Mouse (Mus musculus) limb, embryonic 12.5 days (tissue): ENCODE measurements around the gene Pex26. TPM values are rescaled to one million over a fixed set of nuclear protein-coding genes. Genes with fewer than 3 reads are reported as not detected.

Experiments used
- ATAC-seq: fragments of 200-750 bp; cut with Nextera tagmentation; 2 replicates; pipeline ENCODE4 v1.8.0; 2017; ENCODE audit warnings: low read depth, moderate TSS enrichment; ENCODE audit not compliant: insufficient number of reproducible peaks, insufficient read depth, low FRiP score, low TSS enrichment
- H3K27ac ChIP-seq: fragments of 300-500 bp; sonication (generic); 2 replicates; pipeline ENCODE4 v1.5.1; 2016; ENCODE audit warnings: mild to moderate bottlenecking, moderate library complexity
- H3K27me3 ChIP-seq: fragments of 300-500 bp; sonication (generic); 2 replicates; pipeline ENCODE4 v1.6.1; 2016; ENCODE audit warnings: mild to moderate bottlenecking, moderate library complexity
- H3K36me3 ChIP-seq: fragments of 300-500 bp; sonication (generic); 2 replicates; pipeline ENCODE4 v1.6.1; 2016; ENCODE audit warnings: mild to moderate bottlenecking, moderate library complexity
- H3K4me1 ChIP-seq: fragments of 300-500 bp; sonication (generic); replicated peaks from 2 replicates; pipeline ENCODE4 v1.6.1; 2016
- H3K4me2 ChIP-seq: fragments of 300-500 bp; sonication (generic); 2 replicates; pipeline ENCODE4 v1.6.1; 2016; ENCODE audit warnings: mild to moderate bottlenecking, moderate library complexity
- H3K4me3 ChIP-seq: fragments of 300-500 bp; sonication (generic); replicated peaks from 2 replicates; pipeline ENCODE4 v1.5.1; 2016; ENCODE audit warnings: mild to moderate bottlenecking
- H3K9ac ChIP-seq: fragments of 300-500 bp; sonication (generic); replicated peaks from 2 replicates; pipeline ENCODE4 v1.6.1; 2016; ENCODE audit warnings: mild to moderate bottlenecking, moderate library complexity
- H3K9me3 ChIP-seq: fragments of 300-500 bp; sonication (generic); 2 replicates; pipeline ENCODE4 v1.6.1; 2016; ENCODE audit warnings: mild to moderate bottlenecking, moderate library complexity
- WGBS: fragments of 180-500 bp; shearing (Covaris S2); methylation state at CpG from one replicate; pipeline ENCODE4 v1.1.7; 2016; 5-methylcytosine and 5-hydroxymethylcytosine counted together
- polyA plus RNA-seq: library from polyadenylated mRNA; unstranded; fragments of >200 nt; fragmentation: Nextera tagmentation; extraction: Ambion mirVana; gene quantifications from 2 replicates; pipeline ENCODE4 v1.2.1, GENCODE M21; 2016

Pex26 gene
- polyA plus RNA-seq = 10.0 and 10.9 TPM in 2 replicates

- H3K4me1 ChIP-seq = peaks cover 14% of the 10 kb centered on the region
- H3K9ac ChIP-seq = peak within 1 kb of the TSS; percentile 67
- peak within 1 kb of the TSS; percentile 85 for H3K27ac ChIP-seq
- under 1% methylated on average over 32 of the region's 32 CpGs for WGBS
- peaks cover 25% of the 10 kb centered on the region for H3K36me3 ChIP-seq
- peak; percentile 82 for ATAC-seq
- H3K9me3 ChIP-seq = no peaks in the 10 kb centered on the region
- H3K27me3 ChIP-seq = no peaks in the 10 kb centered on the region
- peak within 1 kb of the TSS; percentile 94 for H3K4me2 ChIP-seq
- H3K4me3 ChIP-seq = peak within 1 kb of the TSS; percentile 60
Measured at GRCm38 (mm10) chr6:121183414-121184173, at the start of gene Pex26. Pex26 (plus strand) TSS chr6:121183667.

GRCm38 (mm10) chr6:121134249-121134648 is 49.2 kb upstream of the Pex26 start:
- Histone ChIP-seq H3K9ac (no peak overlapping the region), H3K4me2 (no peak overlapping the region), H3K36me3 (no peaks in the 10 kb centered on the region), H3K27ac (no peak overlapping the region), H3K27me3 (peaks cover 37% of the 10 kb centered on the region), H3K9me3 (no peaks in the 10 kb centered on the region), H3K4me3 (no peak overlapping the region), H3K4me1 (peaks cover 15% of the 10 kb centered on the region)
- 53% methylated on average over 3 of the region's 3 CpGs for WGBS
- ATAC-seq = no peak

DNA sequence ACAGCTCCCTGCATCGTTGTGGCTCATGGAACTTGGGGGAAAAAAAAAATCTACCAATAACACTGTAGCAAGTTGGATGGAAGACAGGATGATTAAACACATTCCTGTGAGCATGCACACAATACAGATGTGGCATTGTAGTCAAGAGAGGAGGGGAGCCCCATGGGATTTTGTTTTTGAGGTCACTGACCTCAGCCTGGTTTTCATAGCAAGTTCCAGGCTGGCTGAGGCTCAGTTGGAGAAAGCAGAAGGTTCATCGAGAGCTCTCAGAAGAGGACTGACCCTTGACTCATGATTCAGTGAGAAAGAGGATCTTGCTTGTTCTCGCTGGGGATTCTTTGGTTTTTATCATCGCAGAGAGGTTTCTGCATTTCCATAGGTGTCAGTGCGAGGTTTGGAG is 48.6 kb upstream of the Pex26 start:
- Histone ChIP-seq H3K27me3 (peaks cover 33% of the 10 kb centered on the region), H3K9me3 (no peaks in the 10 kb centered on the region), H3K4me1 (peaks cover 11% of the 10 kb centered on the region), H3K4me3 (no peak overlapping the region), H3K9ac (no peak overlapping the region), H3K27ac (no peak overlapping the region), H3K36me3 (no peaks in the 10 kb centered on the region), H3K4me2 (no peak overlapping the region)
- ATAC-seq = no peak
- 72% methylated on average over 5 of the region's 5 CpGs for whole genome bisulfite sequencing

DNA sequence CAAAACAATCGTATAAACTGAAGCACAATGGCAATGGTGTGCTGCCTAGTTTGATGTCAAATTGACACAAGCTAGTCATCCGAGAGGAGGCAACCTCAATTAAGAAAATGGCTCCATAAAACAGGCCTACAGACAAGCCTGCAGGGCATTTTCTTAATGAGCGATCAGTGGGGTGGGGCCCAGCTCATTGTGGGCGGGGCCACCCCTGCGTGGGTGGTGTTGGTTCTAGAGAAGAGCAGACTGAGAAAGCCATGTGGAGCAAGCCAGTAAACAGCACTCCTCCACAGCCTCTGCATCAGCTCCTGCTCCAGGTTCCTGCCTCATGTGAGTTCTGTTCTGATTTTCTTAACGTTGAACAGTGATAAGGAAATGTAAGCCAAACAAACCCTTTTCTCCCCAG is 46.2 kb upstream of the Pex26 start:
- no peaks in the 10 kb centered on the region for H3K4me1 ChIP-seq
- peaks cover 15% of the 10 kb centered on the region for H3K27me3 ChIP-seq
- H3K4me2 ChIP-seq = no peak overlapping the region
- H3K36me3 ChIP-seq = no peaks in the 10 kb centered on the region
- 50% methylated on average over 6 of the region's 6 CpGs for WGBS
- H3K9ac ChIP-seq = no peak overlapping the region
- no peak overlapping the region for H3K4me3 ChIP-seq
- H3K27ac ChIP-seq = no peak overlapping the region
- H3K9me3 ChIP-seq = no peaks in the 10 kb centered on the region
- ATAC-seq = no peak

DNA sequence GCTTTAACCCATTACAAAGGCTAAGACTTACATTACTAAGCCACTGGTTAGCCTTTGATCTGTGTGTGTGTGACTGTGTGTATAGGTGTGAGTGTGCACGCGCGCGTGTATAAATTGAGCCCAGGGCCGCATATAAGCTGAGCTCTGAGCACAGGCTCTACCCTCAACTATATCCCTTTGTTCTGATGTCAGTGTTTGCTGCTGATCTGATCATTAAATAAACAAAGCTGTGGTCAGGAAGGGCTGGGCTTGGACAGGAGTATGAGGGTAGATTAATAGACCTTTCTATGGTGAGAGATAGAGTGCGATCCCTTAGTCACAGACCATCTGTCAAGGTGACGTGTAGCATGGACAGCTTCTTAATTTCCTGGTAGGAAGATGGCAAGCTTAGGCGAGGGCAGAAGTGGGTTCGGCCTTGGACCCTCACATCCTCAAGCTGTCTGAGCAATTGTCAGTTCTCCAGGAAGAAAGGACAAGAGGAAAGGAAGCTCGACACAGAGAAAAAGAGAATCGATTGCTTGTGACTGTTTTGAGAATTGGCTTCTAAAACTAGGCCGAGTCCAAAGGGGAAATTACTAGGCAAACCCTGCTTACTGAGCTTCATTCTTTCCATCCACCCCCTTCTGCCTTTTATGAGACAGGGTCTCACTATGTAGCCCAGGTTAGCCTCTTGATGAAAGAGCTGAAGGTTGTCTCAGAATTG is 45.0 kb upstream of the Pex26 start:
- Histone ChIP-seq H3K9me3 (no peaks in the 10 kb centered on the region), H3K4me1 (no peaks in the 10 kb centered on the region), H3K27me3 (peaks cover 8% of the 10 kb centered on the region; the same call in 1 of the 2 replicates), H3K9ac (no peak overlapping the region), H3K27ac (no peak overlapping the region), H3K36me3 (no peaks in the 10 kb centered on the region), H3K4me3 (no peak overlapping the region), H3K4me2 (no peak overlapping the region)
- WGBS = 85% methylated on average over 12 of the region's 12 CpGs
- no peak for ATAC-seq

DNA sequence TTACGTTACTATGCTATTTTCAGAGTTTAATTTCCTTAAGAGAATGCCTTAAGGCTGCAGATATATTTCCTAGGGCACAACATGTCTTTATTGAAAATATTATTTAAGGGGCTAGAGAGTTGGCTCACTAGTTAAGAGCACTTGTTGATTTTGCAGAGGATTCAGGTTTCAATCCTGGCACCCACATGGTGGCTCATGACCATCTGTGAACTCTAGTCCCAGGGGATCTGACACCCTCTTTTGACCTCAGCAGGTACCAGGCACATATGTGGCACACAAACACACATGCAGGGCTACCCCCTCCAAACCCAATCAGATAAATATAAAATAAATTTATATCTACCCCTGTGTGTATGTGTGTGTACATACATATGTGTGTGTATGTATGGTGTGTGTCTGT is 44.2 kb upstream of the Pex26 start:
- no peak overlapping the region for H3K4me2 ChIP-seq
- H3K27ac ChIP-seq = no peak overlapping the region
- WGBS = 76% methylated on average over 1 of the region's 1 CpGs
- H3K36me3 ChIP-seq = no peaks in the 10 kb centered on the region
- no peak for ATAC-seq
- peaks cover 3% of the 10 kb centered on the region; the same call in 1 of the 2 replicates for H3K4me1 ChIP-seq
- H3K27me3 ChIP-seq = peaks cover 3% of the 10 kb centered on the region; the same call in 1 of the 2 replicates
- H3K9me3 ChIP-seq = no peaks in the 10 kb centered on the region
- H3K9ac ChIP-seq = no peak overlapping the region
- no peak overlapping the region for H3K4me3 ChIP-seq

DNA sequence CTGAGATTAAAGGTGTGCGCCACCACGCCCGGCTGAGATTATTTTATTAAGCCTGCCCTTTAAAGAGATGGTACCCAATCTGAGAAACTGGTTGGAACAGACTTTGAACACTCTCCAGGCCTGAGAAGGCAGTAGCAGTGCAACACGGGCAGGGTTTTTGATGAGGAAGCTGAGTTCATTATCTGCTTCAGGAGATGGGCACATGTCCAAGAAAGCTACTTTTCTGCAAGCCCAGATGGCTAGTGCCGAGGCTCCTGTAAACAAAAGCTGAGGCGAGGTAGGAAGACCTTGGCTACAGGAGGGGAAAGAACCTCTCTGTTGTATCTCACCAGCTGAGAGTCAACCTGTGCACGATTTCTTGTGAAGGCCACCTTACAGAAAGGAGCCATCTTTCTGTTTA is 41.2 kb upstream of the Pex26 start:
- no peaks in the 10 kb centered on the region for H3K36me3 ChIP-seq
- peaks cover 23% of the 10 kb centered on the region for H3K4me1 ChIP-seq
- no peak for ATAC-seq
- no peak overlapping the region for H3K27ac ChIP-seq
- no peak overlapping the region for H3K4me3 ChIP-seq
- H3K9me3 ChIP-seq = no peaks in the 10 kb centered on the region
- H3K27me3 ChIP-seq = no peaks in the 10 kb centered on the region; the same call in 1 of the 2 replicates
- no peak overlapping the region for H3K4me2 ChIP-seq
- no peak overlapping the region for H3K9ac ChIP-seq
- 90% methylated on average over 7 of the region's 7 CpGs for WGBS

DNA sequence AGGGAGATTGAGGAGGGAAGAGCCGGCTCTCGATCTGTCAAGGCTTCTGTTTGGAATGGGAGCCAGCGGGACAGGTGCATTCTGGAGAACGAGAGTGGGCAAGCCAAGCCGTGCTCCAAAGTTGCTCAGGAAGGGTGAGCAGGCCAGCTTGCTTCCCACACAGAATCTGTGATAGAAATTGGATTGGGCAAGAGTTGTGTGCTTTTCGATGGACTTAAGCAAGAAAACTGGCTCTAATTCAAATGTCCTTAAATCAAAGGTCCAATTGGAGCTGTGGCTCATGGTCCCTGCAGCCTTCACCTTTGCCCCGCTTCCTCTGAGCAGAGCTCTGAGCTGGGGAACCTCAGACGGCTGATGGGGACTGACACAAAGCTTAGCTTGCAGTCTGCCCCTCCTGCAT is 40.0 kb upstream of the Pex26 start:
- H3K27ac ChIP-seq = no peak overlapping the region
- no peak overlapping the region for H3K4me2 ChIP-seq
- no peaks in the 10 kb centered on the region for H3K9me3 ChIP-seq
- ATAC-seq = no peak
- no peaks in the 10 kb centered on the region for H3K36me3 ChIP-seq
- H3K9ac ChIP-seq = no peak overlapping the region
- no peak overlapping the region for H3K4me3 ChIP-seq
- 85% methylated on average over 8 of the region's 8 CpGs for WGBS
- H3K27me3 ChIP-seq = no peaks in the 10 kb centered on the region; the same call in 1 of the 2 replicates
- H3K4me1 ChIP-seq = peaks cover 33% of the 10 kb centered on the region

DNA sequence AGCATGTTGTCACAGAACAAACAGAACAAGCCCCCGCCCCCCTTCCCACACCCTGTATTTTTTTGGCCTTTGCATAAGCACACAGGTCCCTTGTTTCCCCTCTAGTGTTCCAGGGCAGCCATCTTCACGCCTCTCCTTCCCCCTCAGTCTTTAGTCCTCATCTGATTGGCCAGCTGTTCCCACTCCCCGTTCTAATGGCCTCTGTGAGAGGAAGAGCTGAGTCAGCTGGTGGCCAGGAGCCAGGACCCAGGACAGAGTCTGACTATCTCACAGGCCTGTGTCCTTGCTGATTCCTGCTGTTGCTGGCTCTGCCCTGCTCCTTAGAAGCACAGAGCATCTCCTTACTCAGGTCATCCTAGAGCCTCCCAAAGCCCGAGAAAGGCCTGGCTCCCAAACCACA is 39.4 kb upstream of the Pex26 start:
- no peak overlapping the region for H3K9ac ChIP-seq
- H3K36me3 ChIP-seq = no peaks in the 10 kb centered on the region
- ATAC-seq = no peak
- H3K9me3 ChIP-seq = no peaks in the 10 kb centered on the region
- H3K27me3 ChIP-seq = no peaks in the 10 kb centered on the region; the same call in 1 of the 2 replicates
- no peak overlapping the region for H3K27ac ChIP-seq
- WGBS = 66% methylated on average over 4 of the region's 4 CpGs
- H3K4me2 ChIP-seq = no peak overlapping the region
- H3K4me1 ChIP-seq = peaks cover 33% of the 10 kb centered on the region
- no peak overlapping the region for H3K4me3 ChIP-seq

- Histone ChIP-seq H3K9me3 (no peaks in the 10 kb centered on the region), H3K27me3 (no peaks in the 10 kb centered on the region; the same call in 1 of the 2 replicates), H3K9ac (no peak overlapping the region), H3K36me3 (no peaks in the 10 kb centered on the region), H3K4me3 (no peak overlapping the region), H3K4me1 (peaks cover 40% of the 10 kb centered on the region), H3K4me2 (no peak overlapping the region), H3K27ac (no peak overlapping the region)
- no peak for ATAC-seq
- 61% methylated on average over 13 of the region's 13 CpGs for WGBS
Measured at GRCm38 (mm10) chr6:121145010-121145604, 38.4 kb upstream of the Pex26 start.

DNA sequence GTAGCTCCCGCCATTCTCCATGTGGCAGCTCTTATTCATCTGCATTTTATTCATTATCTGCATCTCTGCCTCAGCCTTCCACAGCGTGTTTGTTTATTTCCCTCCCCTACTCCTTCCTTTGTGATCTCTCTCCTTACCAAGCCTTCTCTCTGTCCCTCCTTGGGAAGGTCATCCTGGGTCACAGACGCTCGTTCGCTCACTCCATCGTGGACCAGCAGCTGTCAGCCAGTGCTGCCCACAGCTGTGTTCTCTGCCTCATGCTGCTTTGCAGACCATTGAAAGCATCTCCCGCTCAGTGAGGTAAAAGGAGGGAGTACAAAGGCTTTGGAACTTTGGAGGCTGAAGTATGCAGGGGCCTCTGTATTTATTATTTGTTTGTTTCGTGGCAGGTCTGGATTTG is 37.6 kb upstream of the Pex26 start:
- Histone ChIP-seq H3K36me3 (no peaks in the 10 kb centered on the region), H3K27ac (no peak overlapping the region), H3K27me3 (no peaks in the 10 kb centered on the region; the same call in 1 of the 2 replicates), H3K4me1 (peaks cover 40% of the 10 kb centered on the region), H3K9me3 (no peaks in the 10 kb centered on the region), H3K4me3 (no peak overlapping the region), H3K4me2 (no peak overlapping the region), H3K9ac (no peak overlapping the region)
- 58% methylated on average over 8 of the region's 8 CpGs for WGBS
- no peak for ATAC-seq
